Mouse (Mus musculus) heart, embryonic 15.5 days (tissue): ENCODE data around the gene Nanog. TPM values are rescaled to one million over a fixed set of nuclear protein-coding genes. Genes with fewer than 3 reads are reported as not detected.

Experiments used
- ATAC-seq: fragments of 200-750 bp; cut with Nextera tagmentation; replicated peaks from 2 replicates; pipeline ENCODE4 v1.8.0; 2017; ENCODE audit warnings: low read depth, moderate TSS enrichment; ENCODE audit not compliant: insufficient number of reproducible peaks, insufficient read depth, low FRiP score
- H3K27ac ChIP-seq: fragments of 300-500 bp; sonication (generic); 2 replicates; pipeline ENCODE4 v1.5.1; 2015; ENCODE audit warnings: mild to moderate bottlenecking, inconsistent platforms
- H3K27me3 ChIP-seq: fragments of 300-500 bp; sonication (generic); 2 replicates; pipeline ENCODE4 v1.6.1; 2015; ENCODE audit warnings: inconsistent platforms
- H3K36me3 ChIP-seq: fragments of 300-500 bp; sonication (generic); 2 replicates; pipeline ENCODE4 v1.6.1; 2015; ENCODE audit warnings: mild to moderate bottlenecking, inconsistent platforms
- H3K4me1 ChIP-seq: fragments of 300-500 bp; sonication (generic); replicated peaks from 2 replicates; pipeline ENCODE4 v1.6.1; 2015; ENCODE audit warnings: inconsistent platforms
- H3K4me2 ChIP-seq: fragments of 300-500 bp; sonication (generic); 2 replicates; pipeline ENCODE4 v1.6.1; 2015; ENCODE audit warnings: inconsistent platforms, mild to moderate bottlenecking, moderate library complexity
- H3K4me3 ChIP-seq: fragments of 300-500 bp; sonication (generic); 2 replicates; pipeline ENCODE4 v1.5.1; 2015; ENCODE audit warnings: mild to moderate bottlenecking, inconsistent platforms
- H3K9ac ChIP-seq: fragments of 300-500 bp; sonication (generic); 2 replicates; pipeline ENCODE4 v1.6.1; 2015; ENCODE audit warnings: mild to moderate bottlenecking, inconsistent platforms
- H3K9me3 ChIP-seq: fragments of 300-500 bp; sonication (generic); replicated peaks from 2 replicates; pipeline ENCODE4 v1.6.1; 2016; ENCODE audit warnings: inconsistent platforms
- WGBS: fragments of 180-500 bp; shearing (Covaris S2); methylation state at CpG from one replicate; pipeline ENCODE4 v1.1.7; 2015; ENCODE audit warnings: mixed read lengths; 5-methylcytosine and 5-hydroxymethylcytosine counted together
- polyA plus RNA-seq: library from polyadenylated mRNA; unstranded; fragments of >200 nt; fragmentation: Nextera tagmentation; extraction: Ambion mirVana; gene quantifications from 2 replicates; pipeline ENCODE4 v1.2.1, GENCODE M21; 2015

Nanog gene
- polyA plus RNA-seq, 1 experiment from 2014 or later, result 0.79 TPM

GRCm38 (mm10) chr6:122741460-122742227, 34.4 kb downstream of the Nanog start:
- Histone ChIP-seq H3K4me1 (peaks cover 12% of the 10 kb centered on the region), H3K4me3 (peak overlapping the region; percentile 59), H3K27ac (no peak overlapping the region), H3K36me3 (no peaks in the 10 kb centered on the region), H3K4me2 (peak overlapping the region; percentile 88), H3K9ac (peak overlapping the region; percentile 49), H3K27me3 (peaks cover 20% of the 10 kb centered on the region), H3K9me3 (no peaks in the 10 kb centered on the region)
- 5% methylated on average over 25 of the region's 25 CpGs for WGBS
- ATAC-seq, result no peak

GRCm38 (mm10) chr6:122742228-122742899, 35.1 kb downstream of the Nanog start:
- 2% methylated on average over 23 of the region's 23 CpGs for WGBS
- ATAC-seq, result peak; percentile 52; the same call in 1 of the 2 replicates
- no peak overlapping the region for H3K27ac ChIP-seq

GRCm38 (mm10) chr6:122743353-122743752, 36.1 kb downstream of the Nanog start:
- no peak overlapping the region for H3K9ac ChIP-seq
- peaks cover 20% of the 10 kb centered on the region for H3K27me3 ChIP-seq
- WGBS, result 30% methylated on average over 11 of the region's 11 CpGs
- no peak overlapping the region for H3K4me3 ChIP-seq
- H3K27ac ChIP-seq, result no peak overlapping the region
- H3K9me3 ChIP-seq, result no peaks in the 10 kb centered on the region
- no peak overlapping the region for H3K4me2 ChIP-seq
- no peak for ATAC-seq
- peaks cover 12% of the 10 kb centered on the region for H3K4me1 ChIP-seq
- H3K36me3 ChIP-seq, result no peaks in the 10 kb centered on the region

More at GRCm38 (mm10) chr6:122742228-122742899, 35.1 kb downstream of the Nanog start:
- Histone ChIP-seq H3K27me3 (peaks cover 20% of the 10 kb centered on the region), H3K9ac (peak overlapping the region; percentile 49), H3K9me3 (no peaks in the 10 kb centered on the region), H3K4me1 (peaks cover 12% of the 10 kb centered on the region), H3K36me3 (no peaks in the 10 kb centered on the region), H3K4me3 (peak overlapping the region; percentile 59), H3K4me2 (peak overlapping the region; percentile 88)

GRCm38 (mm10) chr6:122744505-122745249, 37.4 kb downstream of the Nanog start:
- 50% methylated on average over 10 of the region's 10 CpGs for WGBS
- no peak overlapping the region for H3K27ac ChIP-seq
- ATAC-seq, result no peak

GRCm38 (mm10) chr6:122750579-122750978, 43.3 kb downstream of the Nanog start:
- H3K9ac ChIP-seq, result no peak overlapping the region
- H3K4me1 ChIP-seq, result no peaks in the 10 kb centered on the region
- H3K4me2 ChIP-seq, result no peak overlapping the region
- H3K9me3 ChIP-seq, result no peaks in the 10 kb centered on the region
- 78% methylated on average over 6 of the region's 6 CpGs for WGBS
- no peak for ATAC-seq
- H3K27ac ChIP-seq, result no peak overlapping the region
- no peaks in the 10 kb centered on the region for H3K27me3 ChIP-seq
- H3K36me3 ChIP-seq, result no peaks in the 10 kb centered on the region
- no peak overlapping the region for H3K4me3 ChIP-seq

More at GRCm38 (mm10) chr6:122744505-122745249, 37.4 kb downstream of the Nanog start:
- H3K9me3 ChIP-seq, result no peaks in the 10 kb centered on the region
- H3K4me3 ChIP-seq, result no peak overlapping the region
- H3K36me3 ChIP-seq, result no peaks in the 10 kb centered on the region
- no peak overlapping the region for H3K4me2 ChIP-seq
- peaks cover 20% of the 10 kb centered on the region for H3K27me3 ChIP-seq
- H3K4me1 ChIP-seq, result peaks cover 12% of the 10 kb centered on the region
- H3K9ac ChIP-seq, result no peak overlapping the region

GRCm38 (mm10) chr6:122755913-122756312, 48.6 kb downstream of the Nanog start:
- WGBS, result 32% methylated on average over 2 of the region's 2 CpGs
- Histone ChIP-seq H3K4me1 (0 out of 2 replicates have a peak, but pooled peaks cover 5% of the 10 kb centered on the region), H3K27me3 (no peaks in the 10 kb centered on the region), H3K27ac (no peak overlapping the region), H3K9ac (no peak overlapping the region), H3K9me3 (no peaks in the 10 kb centered on the region), H3K36me3 (no peaks in the 10 kb centered on the region), H3K4me2 (no peak overlapping the region), H3K4me3 (no peak overlapping the region)
- ATAC-seq, result no peak

GRCm38 (mm10) chr6:122758732-122759131, 51.4 kb downstream of the Nanog start:
- Histone ChIP-seq H3K4me3 (no peak overlapping the region), H3K27me3 (0 out of 2 replicates have a peak, but pooled peaks cover 3% of the 10 kb centered on the region), H3K36me3 (no peaks in the 10 kb centered on the region), H3K27ac (no peak overlapping the region), H3K4me2 (no peak overlapping the region), H3K9ac (no peak overlapping the region), H3K9me3 (no peaks in the 10 kb centered on the region), H3K4me1 (0 out of 2 replicates have a peak, but pooled peaks cover 5% of the 10 kb centered on the region)
- no peak for ATAC-seq
- 56% methylated on average over 5 of the region's 5 CpGs for WGBS

GRCm38 (mm10) chr6:122761011-122761599, 53.8 kb downstream of the Nanog start:
- 2% methylated on average over 11 of the region's 11 CpGs for WGBS
- peak overlapping the region; percentile 63 for H3K4me2 ChIP-seq
- no peak overlapping the region for H3K9ac ChIP-seq
- H3K36me3 ChIP-seq, result no peaks in the 10 kb centered on the region
- peak overlapping the region; percentile 56 for H3K4me3 ChIP-seq
- H3K4me1 ChIP-seq, result peaks cover 19% of the 10 kb centered on the region
- no peak overlapping the region for H3K27ac ChIP-seq
- no peak for ATAC-seq
- H3K9me3 ChIP-seq, result no peaks in the 10 kb centered on the region
- 0 out of 2 replicates have a peak, but pooled peaks cover 3% of the 10 kb centered on the region for H3K27me3 ChIP-seq

- Histone ChIP-seq H3K4me1 (peaks cover 19% of the 10 kb centered on the region), H3K4me3 (no peak overlapping the region), H3K4me2 (no peak overlapping the region), H3K27me3 (0 out of 2 replicates have a peak, but pooled peaks cover 3% of the 10 kb centered on the region), H3K36me3 (no peaks in the 10 kb centered on the region), H3K9me3 (no peaks in the 10 kb centered on the region), H3K27ac (no peak overlapping the region), H3K9ac (no peak overlapping the region)
- ATAC-seq, result no peak
Observed at GRCm38 (mm10) chr6:122761901-122762300, 54.6 kb downstream of the Nanog start.

GRCm38 (mm10) chr6:122762480-122762879, 55.2 kb downstream of the Nanog start:
- H3K4me1 ChIP-seq, result peaks cover 19% of the 10 kb centered on the region
- H3K27me3 ChIP-seq, result 0 out of 2 replicates have a peak, but pooled peaks cover 3% of the 10 kb centered on the region
- WGBS, result 85% methylated on average over 3 of the region's 3 CpGs
- ATAC-seq, result no peak
- no peaks in the 10 kb centered on the region for H3K36me3 ChIP-seq
- H3K27ac ChIP-seq, result no peak overlapping the region
- no peak overlapping the region for H3K9ac ChIP-seq
- H3K9me3 ChIP-seq, result no peaks in the 10 kb centered on the region
- H3K4me2 ChIP-seq, result no peak overlapping the region
- no peak overlapping the region for H3K4me3 ChIP-seq
